Mouse (Mus musculus) neural tube, embryonic 10.5 days (tissue): Measurements from ENCODE around the gene Sh2d2a.
A peak's percentile ranks its signal among the peaks of the same experiment; 100 is the strongest.
"Not testable (repeated sequence)": the region's sequence is repeated elsewhere in the genome, so short reads cannot be mapped to it uniquely, and the experiment has no call there.

Experiments
- DNase-seq: peaks from one replicate; pipeline ENCODE4 v3.0.0-alpha.2; 2017; ENCODE audit warnings: low spot score; ENCODE audit errors: extremely low spot score

Sh2d2a gene

GRCm38 (mm10) chr3:87854795-87855568 lies 8.4 kb downstream of the Sh2d2a start:
- DNase-seq, result no peak

- DNase-seq, result no peak
Measured at GRCm38 (mm10) chr3:87855936-87856335, 9.4 kb downstream of the Sh2d2a start.

GRCm38 (mm10) chr3:87857666-87858065 lies 11.1 kb downstream of the Sh2d2a start:
- no peak for DNase-seq

- DNase-seq, result peak; percentile 42
Measured at GRCm38 (mm10) chr3:87859813-87860212, 13.3 kb downstream of the Sh2d2a start.

GRCm38 (mm10) chr3:87864111-87864510 lies 17.6 kb downstream of the Sh2d2a start:
- not testable (repeated sequence) for DNase-seq

- DNase-seq, result no peak
Measured at GRCm38 (mm10) chr3:87877730-87878129, 31.2 kb downstream of the Sh2d2a start.

GRCm38 (mm10) chr3:87884291-87884690 lies 37.7 kb downstream of the Sh2d2a start:
- no peak for DNase-seq

GRCm38 (mm10) chr3:87884708-87885251 lies 38.2 kb downstream of the Sh2d2a start:
- DNase-seq, result peak; percentile 69

- peak; percentile 83 for DNase-seq
Measured at GRCm38 (mm10) chr3:87885281-87886003, 38.9 kb downstream of the Sh2d2a start, which contains the start of gene Prcc. Prcc (minus strand) TSS chr3:87885608.

GRCm38 (mm10) chr3:87886004-87886365 lies 39.4 kb downstream of the Sh2d2a start:
- peak; percentile 59 for DNase-seq

- no peak for DNase-seq
Measured at GRCm38 (mm10) chr3:87886416-87886815, 39.9 kb downstream of the Sh2d2a start.

- not testable (repeated sequence) for DNase-seq
Measured at GRCm38 (mm10) chr3:87887400-87887799, 40.8 kb downstream of the Sh2d2a start.

GRCm38 (mm10) chr3:87891481-87891880 lies 44.9 kb downstream of the Sh2d2a start:
- DNase-seq, result no peak

- DNase-seq, result no peak
Measured at GRCm38 (mm10) chr3:87893367-87893905, 46.9 kb downstream of the Sh2d2a start.

GRCm38 (mm10) chr3:87899266-87899665 lies 52.7 kb downstream of the Sh2d2a start:
- no peak for DNase-seq

- DNase-seq, result no peak
Measured at GRCm38 (mm10) chr3:87899776-87900175, 53.2 kb downstream of the Sh2d2a start.

- no peak for DNase-seq
Measured at GRCm38 (mm10) chr3:87901036-87901624, 54.6 kb downstream of the Sh2d2a start.

GRCm38 (mm10) chr3:87901959-87902358 lies 55.4 kb downstream of the Sh2d2a start:
- DNase-seq, result not testable (repeated sequence)

- DNase-seq, result no peak
Measured at GRCm38 (mm10) chr3:87903821-87904220, 57.3 kb downstream of the Sh2d2a start.
